Mouse (Mus musculus) erythroblast, embryonic 14.5 days (primary cell): ENCODE results near the gene Kcnt1.

Source experiments
- GATA1 ChIP-seq: IDR thresholded peaks from 2 replicates; pipeline ENCODE4 v1.6.1; 2012; ENCODE audit warnings: low read length, inconsistent platforms, mixed read lengths
- TAL1 ChIP-seq: IDR thresholded peaks from 3 replicates; pipeline ENCODE4 v1.6.1; 2012; ENCODE audit warnings: low read length, inconsistent platforms, mixed read lengths

DNA sequence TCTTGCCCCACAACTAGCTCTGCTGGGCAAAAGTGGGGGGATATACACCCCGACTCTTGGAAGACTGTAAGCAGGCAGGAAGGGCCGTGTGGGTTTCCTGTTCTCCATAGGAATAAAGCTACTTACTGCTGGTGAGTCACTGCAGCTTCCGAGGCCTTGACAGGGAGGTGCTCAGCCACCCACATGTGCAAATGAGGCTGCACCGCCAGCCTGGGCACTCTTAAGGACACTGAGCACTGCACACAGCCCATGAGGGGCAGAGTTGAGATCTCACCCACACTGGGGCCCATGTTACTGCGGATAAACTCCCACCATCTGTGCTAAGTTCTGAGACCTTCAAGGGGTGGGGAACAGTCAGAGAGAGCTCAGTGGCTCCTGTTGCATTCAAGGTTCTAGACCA lies 3.1 kb downstream of the Kcnt1 start:
- no peak for TF ChIP-seq GATA1
- TF ChIP-seq TAL1: no peak
